Mouse (Mus musculus) ES-CJ7 (cell line): ENCODE results near the gene Smg6.

ENCODE experiments used
- DNase-seq: peaks from one replicate; pipeline ENCODE4 v3.0.0; 2011; ENCODE audit warnings: low read depth, low spot score

Gene Smg6

DNA sequence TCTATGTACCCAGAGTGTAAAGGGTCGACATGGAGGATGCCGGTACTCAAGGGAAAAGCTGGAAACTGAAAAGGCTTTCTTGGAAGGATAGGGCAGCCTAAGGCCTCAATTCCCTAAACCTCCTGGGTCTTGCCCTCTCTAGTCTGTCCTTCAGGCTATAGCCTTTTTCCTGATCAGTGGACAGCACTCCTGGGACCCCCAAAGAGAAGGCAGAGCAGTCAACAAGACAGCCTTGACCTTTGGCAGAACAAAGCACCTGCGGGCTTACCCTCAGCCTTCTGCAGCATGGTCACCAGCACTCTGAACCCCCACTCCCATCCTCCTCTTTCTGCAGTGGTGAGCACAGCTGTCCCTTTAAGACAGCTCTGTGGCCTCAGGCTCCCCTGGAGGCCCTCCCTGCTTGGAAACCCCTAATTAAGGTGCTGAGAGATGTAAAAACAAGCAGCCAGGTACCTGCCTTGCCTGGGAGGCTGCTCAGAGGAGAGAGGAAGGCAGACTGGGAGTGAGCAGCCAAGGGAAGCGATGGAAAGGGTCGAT is 265.4 kb downstream of the Smg6 start, which contains the start of gene Dph1:
Dph1 (minus strand) TSS at position 337 of the 537 bp plus-strand sequence.
- DNase-seq: no peak

DNA sequence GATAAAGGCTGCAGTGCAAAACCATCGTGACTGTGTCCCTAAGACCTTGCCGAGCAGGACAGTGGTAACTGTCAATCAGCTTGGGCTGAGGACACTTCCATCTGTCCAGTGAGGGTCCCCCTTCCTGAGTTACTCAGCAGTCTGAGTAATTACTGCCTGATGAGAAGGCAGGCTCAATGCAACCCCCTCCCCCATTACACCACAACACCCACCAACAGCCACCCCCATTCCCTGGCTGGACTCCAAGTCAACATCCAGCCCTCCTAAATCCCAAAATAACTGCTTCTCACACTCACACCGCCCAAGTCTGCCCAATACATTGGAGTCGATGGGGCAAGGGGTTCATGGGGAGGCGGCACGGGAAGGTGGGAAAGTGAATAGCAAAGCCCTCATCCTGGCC is 266.2 kb downstream of the Smg6 start:
- no peak for DNase-seq

- peak; percentile 83 for DNase-seq
Measured at GRCm38 (mm10) chr11:75192336-75193214, 267.0 kb downstream of the Smg6 start.

- peak; percentile 55 for DNase-seq
Measured at GRCm38 (mm10) chr11:75193256-75194071, 267.8 kb downstream of the Smg6 start, which contains the start of gene Rtn4rl1. Gene Rtn4rl1 (plus strand): TSS chr11:75193783.

DNA sequence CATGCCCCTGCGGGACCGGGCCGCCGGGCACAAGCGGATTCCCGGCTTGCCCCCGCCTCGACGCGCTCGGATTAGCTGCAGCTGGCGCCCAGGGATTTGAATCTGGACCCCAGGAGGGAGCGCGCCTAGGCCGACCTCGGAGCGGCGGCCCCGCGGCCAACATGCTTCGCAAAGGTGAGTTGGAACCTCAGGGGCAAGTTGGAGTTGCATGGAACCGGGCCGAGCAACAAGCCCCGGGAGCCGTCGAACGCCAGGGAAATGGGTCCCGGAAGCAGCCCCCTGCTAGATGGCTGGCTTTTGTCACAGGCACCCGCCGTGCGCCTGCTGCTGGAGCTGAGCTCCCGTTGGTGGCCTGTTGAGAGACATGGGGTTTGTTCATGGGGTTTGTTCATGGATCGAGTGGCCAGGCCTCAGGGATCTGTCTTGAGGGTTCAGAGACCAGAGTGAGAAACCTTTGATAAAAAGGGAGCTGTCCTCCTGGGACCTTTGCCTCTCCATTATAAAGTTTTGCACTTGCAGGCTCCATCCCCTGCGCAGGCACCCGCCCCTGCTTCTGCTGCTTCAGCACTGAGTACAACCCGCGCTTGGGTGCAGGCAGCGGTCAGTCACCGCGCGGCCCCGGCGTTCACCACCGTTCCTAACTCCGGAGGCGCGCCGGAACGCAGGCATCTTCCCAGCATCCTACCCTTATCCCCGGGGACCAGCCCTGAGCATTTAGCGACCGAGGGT is 268.7 kb downstream of the Smg6 start:
- peak; percentile 50 for DNase-seq

GRCm38 (mm10) chr11:75194850-75195461 is 269.3 kb downstream of the Smg6 start:
- peak; percentile 98 for DNase-seq

GRCm38 (mm10) chr11:75196131-75196530 is 270.5 kb downstream of the Smg6 start:
- DNase-seq: no peak

- peak; percentile 56 for DNase-seq
Measured at GRCm38 (mm10) chr11:75197956-75198355, 272.3 kb downstream of the Smg6 start.

DNA sequence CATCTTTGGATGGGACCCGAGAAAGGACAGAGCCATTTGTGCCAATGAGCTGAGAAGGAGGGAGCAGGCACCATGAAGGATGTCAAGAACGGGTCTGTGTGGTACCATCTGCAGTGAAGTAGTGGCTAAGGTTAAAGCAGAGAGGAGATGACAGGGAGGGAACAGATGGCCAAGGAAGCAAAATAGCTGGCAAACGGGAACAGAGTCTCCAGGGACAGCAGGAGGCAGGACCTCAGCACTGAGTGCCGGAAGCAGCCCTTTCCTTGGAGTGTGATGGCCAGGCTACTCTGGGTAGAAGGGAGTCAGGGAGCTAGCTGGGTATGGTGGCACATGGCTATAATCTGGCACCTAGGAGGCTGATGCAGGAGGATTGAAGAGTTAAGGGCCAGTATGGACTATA is 273.2 kb downstream of the Smg6 start:
- no peak for DNase-seq

DNA sequence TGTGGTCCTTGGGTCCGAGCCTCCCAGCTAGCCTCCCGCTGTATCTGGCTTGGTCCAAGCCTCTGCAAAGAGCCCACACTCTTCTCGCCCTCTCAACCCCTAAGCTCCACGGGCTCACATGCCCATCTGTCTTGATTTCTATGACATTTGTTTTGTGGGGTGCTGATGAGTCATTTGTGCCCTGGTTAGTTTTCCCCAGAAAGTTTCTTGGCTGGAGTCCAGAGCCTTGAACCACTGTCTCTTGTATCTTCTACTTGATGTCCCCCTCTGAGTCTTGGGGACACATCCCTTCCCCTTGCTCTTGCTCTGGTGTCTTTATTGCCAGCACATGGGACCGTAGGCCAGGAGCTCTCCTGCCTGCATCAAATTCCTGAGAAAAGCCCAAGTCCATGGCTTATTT is 274.3 kb downstream of the Smg6 start:
- no peak for DNase-seq

GRCm38 (mm10) chr11:75200935-75201334 is 275.3 kb downstream of the Smg6 start:
- no peak for DNase-seq

GRCm38 (mm10) chr11:75201721-75202120 is 276.1 kb downstream of the Smg6 start:
- DNase-seq: no peak

DNA sequence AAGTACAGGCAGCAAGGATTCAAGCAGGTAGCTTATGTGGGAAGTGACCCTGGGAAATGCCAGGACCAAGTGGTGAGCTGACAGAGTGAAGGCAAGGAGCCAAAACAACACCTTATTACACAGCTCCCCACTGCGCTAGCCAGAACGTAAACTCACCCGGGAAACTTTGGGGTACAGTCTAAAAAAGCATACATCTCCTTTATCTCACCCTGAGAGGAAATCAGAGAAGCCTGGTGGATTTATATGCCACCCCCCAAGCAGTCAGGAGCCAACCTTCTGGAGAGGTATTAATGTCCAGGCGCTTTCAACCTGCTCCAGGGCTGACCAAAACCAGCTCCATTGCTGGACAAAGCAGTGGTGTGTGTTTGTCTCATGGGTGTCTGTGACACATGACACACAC is 278.3 kb downstream of the Smg6 start:
- DNase-seq: no peak

GRCm38 (mm10) chr11:75204472-75204871 is 278.8 kb downstream of the Smg6 start:
- DNase-seq: no peak

- DNase-seq: no peak
Measured at GRCm38 (mm10) chr11:75206347-75206746, 280.7 kb downstream of the Smg6 start.

- no peak for DNase-seq
Measured at GRCm38 (mm10) chr11:75209363-75209762, 283.7 kb downstream of the Smg6 start.

- no peak for DNase-seq
Measured at GRCm38 (mm10) chr11:75210093-75210492, 284.5 kb downstream of the Smg6 start.

DNA sequence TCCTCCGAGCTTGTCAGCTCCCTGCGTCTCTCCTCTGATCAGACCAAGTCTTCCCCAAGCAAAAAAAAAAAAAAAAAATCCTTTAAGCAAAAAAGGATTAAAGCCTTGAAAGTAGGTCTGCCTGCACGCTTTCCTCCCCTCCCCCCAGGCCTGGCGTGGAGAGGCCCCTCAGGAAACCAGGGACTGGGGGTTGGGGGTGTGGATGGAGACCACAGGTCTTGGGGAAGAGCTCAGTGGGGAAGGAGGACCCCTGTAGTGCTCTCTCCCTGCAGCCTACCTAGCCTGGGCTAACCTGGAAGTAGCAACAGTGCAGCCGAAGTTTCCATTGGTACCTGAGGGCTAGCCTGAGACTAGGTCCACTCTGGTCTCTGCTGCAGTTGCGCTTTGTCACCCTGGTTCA is 285.1 kb downstream of the Smg6 start:
- no peak for DNase-seq

DNA sequence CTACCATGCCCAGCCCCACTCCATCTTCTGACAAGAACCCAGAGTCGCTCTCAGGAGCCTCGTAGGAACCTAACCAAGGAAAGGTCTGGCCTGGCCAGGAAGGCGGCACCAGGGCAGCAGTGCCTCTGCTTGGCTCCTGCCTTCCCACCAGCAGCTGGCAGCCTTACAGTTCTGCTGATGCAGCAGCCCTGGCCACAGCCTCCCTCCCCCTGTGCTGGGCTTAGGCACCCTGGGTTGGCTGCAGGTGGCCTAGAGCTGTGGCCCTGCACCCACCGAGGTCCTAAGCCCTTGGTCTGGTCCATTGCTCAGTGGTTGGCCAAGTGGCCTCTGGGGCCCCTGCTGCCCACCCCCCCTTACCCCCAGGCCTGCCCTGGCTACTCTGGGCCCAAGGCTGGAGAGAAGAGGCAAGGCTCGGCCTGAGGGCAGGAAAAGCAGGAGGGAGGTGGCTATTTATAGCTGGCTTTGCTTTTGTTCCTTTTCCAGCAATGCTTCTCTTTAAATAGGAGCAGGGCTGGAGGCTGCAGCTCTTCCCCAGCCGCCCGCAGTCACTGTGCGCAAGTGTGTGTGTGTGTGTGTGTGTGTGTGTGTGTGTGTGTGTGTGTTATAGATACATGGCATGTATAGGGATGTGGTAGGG is 286.5 kb downstream of the Smg6 start:
- no peak for DNase-seq

DNA sequence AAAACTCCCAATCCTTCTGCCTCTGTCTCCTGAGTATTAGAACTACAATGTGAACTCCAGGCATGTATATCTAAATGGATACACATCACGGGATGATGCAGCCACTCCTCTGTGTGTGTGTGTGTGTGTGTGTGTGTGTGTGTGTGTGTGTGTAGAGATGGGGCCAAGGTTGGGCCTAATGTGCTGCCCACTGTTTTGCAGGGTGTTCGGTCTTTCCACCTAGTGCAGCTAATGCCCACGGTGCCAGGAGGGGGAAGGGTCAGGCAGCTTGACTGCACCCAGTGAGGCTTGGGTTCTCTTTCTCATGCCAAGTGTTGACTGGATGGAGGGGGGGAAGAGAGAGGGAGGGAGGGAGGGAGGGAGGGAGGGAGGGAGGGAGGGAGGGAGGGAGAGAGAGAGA is 287.3 kb downstream of the Smg6 start:
- DNase-seq: no peak
